Mouse (Mus musculus): ENCODE results near the gene Gdf11.

Gene Gdf11

DNA sequence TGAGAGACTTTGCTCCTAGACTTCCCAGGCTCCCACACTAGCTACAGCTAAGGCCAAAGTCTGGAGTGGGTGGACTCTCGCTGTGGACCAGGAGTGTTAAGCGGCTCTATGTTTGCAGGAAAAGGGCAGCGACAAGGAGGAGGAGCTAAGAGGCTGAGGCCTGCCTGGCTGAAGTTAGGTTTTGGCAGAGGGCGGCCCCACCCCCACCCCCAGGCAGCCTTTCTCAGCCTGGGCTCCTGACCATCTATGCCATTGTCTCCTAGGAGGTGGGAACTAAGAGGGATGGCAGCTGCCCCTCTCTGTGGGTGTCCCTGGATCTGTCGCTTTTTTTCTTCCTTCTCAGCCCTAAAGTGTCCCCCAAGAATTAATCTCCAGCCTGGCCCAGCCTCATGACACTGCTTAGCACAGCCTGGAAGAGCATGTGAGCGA, 27.7 kb upstream of the Gdf11 start:
- peak in 1 of 2 experiments; percentile 53 for DNase-seq

DNA sequence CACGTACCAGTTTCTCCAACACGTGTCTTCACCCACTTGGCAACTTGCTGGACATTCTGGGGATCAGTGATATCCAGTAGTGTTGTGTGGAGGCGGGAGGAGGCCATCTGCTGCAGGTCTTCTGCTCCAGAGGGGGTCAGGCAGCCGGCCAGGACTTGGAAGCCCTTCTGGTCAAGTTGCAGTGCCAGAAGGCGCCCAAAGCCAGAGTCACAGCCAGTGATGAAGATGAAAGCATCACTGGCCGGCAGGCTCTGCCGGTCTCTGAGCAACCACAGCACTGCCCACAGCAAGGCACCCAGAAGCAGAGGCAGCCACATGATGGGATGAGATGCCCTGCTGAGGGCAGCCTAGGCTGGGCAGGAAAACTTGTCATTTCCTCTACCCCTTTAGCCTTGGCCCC, 26.7 kb upstream of the Gdf11 start:
- DNase-seq, result peak in 1 of 2 experiments; percentile 64

DNA sequence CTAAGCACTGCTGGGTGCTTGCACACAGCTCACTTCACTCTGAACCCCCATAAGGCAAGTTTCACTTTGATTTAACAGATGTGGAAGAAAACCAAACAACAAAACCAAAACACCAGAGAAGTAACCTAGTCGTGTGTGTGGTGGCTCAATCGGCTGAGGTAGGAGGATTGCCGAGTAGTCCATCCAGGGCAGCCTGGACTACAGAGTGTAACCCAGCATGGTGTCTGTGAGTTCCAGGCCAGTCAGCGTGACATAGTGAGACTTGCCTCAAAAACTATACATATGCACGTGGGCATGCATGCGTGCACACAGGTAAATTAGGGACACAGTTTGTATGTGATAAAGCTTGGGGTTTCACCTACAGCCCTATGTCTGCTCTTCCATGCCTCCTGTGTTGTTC, 25.9 kb upstream of the Gdf11 start:
- DNase-seq, result no peak

DNA sequence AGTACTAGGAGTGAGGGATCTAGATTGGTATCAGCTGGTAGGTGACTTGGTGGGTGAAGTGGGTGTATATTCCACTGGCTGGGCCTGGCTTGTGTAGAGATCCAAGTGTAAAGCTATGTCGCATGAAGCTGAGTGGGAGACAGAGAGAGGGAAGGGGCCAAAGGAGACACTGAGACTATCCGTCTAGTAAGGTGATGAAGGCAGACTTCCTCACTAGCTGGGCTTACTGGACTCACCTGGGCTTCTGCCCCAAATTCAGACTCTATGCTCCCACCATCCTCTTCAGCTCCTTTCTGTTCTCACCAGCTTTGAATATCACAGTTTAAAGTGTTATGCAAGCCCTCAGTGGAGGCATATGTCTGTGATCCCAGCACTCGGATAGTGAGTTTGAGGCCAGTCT, 25.1 kb upstream of the Gdf11 start:
- DNase-seq, result no peak

DNA sequence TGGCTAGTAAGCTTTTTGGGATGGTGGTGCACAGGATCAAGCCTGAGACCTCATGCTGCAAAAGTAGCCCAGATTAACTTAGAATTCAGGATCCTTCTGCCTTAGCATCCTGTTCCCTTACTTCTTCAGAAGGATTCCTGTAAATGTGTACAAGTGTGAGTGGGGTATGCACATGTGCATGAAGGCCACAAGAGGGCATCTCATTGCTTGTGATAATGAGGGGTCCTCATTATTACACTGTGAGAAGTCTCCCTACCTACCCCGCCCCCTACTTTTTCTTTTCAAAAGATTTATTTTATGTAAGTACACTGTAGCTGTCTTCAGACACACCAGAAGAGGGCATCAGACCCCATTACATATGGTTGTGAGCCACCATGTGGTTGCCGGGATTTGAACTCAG, 24.0 kb upstream of the Gdf11 start:
- DNase-seq, result no peak

DNA sequence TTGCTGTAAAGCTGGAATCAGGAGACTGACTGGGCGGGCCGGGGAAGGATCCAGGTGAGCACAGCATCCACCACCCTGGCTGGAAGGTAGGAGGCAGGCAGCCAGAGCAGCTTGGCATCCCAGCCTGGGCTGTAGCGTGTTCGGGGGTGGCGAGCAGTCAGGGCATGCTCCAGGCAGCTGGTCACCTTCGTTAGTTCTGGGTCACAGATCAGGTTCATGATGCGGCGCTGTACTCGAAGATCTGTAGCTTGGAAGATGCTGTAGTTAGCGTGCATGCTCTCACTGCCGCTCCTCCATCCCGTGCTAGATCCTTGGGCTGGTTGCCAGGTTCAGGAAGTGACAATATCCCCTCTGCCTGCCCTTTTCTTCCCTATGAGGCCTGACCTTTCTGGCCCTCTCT, 22.2 kb upstream of the Gdf11 start:
- DNase-seq, result no peak

DNA sequence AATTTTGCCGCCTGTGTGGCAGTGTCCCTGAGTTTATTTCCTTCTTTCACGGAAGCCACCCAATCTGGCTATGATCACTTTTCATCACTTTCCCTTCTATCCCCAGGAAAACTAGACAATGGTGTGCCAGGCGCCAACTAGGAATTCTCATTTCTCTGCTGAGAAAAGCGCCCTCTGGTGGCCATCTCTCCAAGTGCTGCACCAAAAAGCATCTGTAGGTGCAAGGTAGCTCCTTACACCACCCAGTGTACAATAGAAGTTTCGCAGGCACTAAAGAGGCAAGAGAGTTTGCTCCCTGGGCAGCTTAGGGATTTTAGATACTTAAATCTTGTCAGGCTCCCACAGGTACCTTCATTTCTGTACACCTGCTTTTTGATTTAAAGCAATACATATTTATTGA, 21.7 kb upstream of the Gdf11 start:
- DNase-seq, result peak; percentile 85 to 92

DNA sequence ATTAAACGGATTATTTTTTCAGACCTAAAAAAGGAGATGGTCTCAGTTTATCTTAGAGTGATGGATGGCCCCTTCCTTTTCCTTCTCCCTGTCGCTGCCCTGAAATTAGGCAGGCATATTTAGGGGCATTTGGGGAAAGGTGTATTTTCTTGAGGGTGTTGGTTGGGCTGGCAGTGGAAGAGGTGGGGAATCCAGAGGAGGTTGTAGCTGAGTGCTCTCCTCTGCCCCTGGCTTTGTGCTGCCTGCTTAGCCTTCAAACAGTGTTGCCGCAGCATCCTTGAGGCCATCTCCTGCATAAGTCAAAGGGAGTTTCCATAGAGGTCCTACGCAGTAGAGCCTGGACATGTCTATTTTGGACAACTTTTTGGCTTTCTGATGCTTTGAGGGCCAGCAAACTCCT, 21.3 kb upstream of the Gdf11 start:
- no peak for DNase-seq

DNA sequence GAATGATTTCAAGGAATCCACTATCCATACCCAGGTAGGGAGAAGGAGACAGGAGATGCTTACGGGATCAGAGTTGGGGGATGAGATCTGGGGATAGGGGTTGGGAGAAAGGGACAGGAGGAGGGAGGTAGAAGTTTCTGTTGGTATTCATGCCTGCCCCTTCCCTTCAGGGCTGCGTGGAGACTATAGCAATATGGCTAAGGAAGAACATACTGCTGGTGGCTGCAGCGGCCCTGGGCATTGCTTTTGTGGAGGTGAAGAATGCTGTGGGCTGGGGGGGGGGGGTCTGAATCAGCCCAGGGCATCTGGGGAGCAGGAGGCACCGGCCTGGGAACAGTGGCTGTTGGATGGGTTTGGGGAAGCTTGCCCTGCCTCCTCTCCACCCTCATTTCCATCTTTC, 20.8 kb upstream of the Gdf11 start:
- no peak for DNase-seq

DNA sequence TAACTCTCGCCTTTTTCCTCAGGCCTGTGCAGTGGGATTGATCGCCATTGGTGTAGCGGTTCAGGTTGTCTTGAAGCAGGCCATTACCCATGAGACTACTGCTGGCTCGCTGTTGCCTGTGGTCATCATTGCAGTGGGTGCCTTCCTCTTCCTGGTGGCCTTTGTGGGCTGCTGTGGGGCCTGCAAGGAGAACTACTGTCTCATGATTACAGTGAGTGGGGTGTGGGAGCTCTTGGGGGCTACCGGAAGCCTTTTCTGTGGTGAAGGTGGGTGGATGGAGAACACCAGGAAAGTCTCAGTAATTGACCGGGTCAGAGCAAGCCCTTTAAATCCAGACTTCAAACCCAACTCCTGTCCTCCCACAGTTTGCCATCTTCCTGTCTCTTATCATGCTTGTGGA, 19.9 kb upstream of the Gdf11 start:
- DNase-seq, result no peak

DNA sequence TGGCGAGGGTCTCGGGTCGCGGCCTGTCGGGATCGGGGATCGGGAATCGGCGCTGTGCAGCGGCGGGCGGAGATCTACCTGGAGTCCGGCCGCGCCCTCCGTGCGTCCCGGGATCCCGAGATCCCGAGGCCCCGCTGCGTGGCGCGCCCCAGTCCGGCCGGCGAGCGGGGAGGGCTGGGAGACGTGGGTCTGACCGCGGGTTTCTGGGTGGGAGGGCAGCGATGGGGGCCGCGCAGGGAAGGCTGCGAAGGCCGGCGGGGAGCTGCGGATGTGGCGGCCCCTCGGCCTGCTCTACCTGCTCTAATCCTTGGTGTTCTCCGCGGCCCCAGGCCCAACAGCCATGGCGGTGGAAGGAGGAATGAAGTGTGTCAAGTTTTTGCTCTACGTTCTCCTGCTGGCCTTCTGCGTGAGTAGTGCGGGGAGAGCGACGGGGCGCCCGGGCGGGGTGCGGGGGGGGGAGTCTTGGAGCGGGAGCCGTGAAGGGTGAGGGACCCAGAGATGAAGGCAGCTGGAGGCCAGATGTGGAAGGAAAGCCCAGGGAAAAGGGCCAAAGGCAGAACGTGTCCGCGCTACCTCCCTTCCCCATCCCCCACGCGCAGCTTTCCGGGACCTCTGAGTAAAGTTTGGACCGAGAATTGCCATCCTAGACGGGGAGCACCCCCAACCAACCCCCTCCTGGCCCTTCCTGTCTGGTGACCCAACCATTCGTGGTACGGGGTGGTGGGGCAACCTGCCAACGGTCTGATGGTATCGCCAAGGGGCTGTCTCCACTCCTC, 18.7 kb upstream of the Gdf11 start:
- DNase-seq, result peak; percentile 55 to 71

DNA sequence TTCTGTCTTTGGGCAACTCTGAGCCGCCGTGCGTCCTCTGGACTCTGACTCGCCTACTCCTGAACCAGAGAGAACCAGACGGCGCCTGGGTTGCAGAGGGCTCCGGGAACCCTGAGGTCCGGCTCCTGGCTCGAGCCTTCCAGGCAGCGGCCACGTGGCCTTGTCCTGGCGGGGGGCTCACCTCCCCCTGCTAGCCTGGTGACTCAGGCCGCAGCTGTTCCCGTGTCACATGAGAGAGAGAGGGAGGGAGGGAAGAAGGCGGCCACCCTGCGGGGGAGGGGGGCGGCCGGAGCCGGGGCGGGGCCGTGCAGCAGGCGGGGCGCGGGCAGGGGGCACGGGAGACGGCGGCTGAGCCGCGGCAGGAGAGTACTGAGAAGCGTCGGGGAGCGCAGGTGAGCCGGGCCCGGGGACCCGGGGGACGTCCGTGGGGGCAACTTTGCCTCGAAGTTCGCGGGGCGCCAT, 18.1 kb upstream of the Gdf11 start:
- peak; percentile 86 to 94 for DNase-seq

DNA sequence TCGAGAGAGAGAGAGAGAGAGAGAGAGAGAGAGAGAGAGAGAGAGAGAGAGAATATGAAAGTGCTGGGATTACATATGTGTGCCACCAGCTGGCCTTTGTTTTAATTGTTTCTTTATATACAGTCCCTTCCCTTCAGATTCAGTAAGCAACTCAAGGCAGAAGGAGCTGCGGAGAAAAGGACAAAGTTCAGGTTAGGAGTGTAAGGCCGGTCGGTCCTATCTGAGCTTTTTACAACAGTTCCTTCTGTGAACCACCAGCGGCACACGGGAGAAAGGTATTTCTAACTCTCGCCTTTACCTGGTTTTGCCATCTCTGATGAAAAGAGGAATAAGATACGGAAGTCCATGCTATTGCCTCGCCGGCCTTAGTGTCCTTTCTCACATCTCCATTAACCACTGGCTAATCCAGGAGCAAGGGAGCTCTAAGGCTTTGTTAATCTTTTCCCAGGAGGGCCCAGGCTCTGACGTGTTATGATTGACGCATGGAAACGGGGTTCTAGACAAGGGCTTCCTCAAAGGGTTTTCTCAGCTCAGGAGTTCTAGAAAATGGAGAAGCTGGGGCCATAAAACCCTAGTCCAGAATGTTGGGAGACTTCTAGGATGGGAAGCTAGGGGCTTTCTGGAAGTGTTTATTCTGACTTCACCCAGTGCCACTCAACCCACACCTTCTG, 17.4 kb upstream of the Gdf11 start:
- DNase-seq, result no peak

DNA sequence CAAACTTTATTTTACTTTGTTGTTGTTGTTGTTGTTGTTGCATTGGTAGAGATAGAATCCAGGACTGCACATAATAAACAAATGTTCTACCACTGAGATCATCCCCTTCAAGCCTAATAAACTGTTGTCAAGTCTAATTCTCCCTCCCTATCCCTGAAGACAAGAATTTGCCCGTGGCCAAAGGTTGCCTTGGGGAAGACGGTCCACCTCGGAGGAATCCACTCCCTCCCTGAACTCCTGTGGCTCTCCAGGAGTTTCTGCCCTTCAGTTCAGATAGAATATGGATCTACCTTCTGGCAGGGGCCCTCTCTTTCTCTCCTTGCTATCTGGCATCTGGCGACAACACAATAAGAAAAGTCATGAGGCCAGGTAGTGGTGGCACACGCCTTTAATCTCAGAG, 13.3 kb upstream of the Gdf11 start:
- DNase-seq, result no peak

DNA sequence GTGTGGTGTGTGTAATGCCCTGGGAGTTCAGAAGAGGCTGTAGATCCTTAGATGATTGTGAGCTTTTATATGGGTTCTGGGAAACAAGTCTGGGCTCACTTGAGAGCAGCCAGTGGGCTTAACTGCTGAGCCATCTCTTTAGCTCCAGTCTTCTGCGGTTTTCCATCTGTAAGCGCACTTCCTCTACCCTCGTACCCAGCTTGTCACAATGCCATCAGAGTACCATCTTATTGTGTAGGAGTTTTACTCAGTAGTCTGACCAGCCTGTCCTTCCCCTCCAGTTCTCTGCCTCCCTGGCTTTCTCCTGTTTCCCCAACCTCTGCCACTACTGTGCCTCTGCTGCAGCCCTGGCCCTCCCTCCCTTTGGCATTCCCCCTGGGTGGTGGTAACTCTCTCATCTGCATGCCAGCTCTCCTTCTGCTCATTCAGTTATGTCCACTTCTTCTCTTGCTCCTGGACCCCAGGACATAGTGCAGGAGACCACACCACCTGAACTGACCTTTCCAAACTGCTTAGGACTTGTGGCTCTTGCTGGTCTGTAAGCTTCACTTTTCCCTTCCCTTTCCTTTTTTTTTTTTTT, 11.0 kb upstream of the Gdf11 start:
- DNase-seq, result no peak

DNA sequence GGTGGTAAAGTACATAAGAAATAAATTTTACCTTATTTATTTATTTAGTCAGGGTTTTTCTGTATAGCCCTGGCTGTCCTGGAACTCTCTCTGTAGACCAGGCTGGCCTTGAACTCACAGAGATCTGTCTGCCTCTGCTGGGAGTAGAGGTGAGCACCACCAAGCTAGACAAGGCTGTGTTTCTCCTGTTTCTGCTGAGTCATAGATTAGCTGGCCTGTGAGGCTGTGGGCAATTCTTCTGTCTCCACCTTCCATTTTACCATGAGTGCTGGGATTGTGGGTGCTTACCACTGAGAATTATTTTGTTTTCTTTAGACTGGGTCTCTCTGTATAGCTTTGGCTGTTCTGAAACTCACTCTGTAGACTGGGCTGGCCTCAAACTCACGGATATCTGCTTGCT, 9.9 kb upstream of the Gdf11 start:
- no peak for DNase-seq

DNA sequence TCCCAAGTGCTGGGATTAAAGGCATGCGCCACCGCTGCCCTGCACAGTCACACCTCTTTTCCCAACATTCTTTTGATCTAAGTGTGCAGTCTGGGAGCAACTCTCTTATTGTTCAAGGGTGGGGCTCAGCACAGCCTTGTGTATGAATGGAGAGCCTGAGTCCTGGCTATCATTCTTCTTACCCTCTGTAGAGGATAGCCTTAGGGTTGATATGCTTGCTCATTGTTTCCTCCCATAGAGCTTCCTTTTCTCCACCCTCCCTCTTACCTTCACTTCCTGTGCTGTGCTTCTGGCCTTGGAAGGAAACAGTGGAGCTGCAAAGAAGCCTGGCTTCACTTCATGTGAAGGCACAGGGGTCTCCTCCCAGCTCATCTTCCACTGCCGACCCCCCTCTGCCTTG, 9.2 kb upstream of the Gdf11 start, which contains the start of gene Cd63:
Cd63 (plus strand) TSS at position 292 of the 400 bp plus-strand sequence.
- no peak for DNase-seq

DNA sequence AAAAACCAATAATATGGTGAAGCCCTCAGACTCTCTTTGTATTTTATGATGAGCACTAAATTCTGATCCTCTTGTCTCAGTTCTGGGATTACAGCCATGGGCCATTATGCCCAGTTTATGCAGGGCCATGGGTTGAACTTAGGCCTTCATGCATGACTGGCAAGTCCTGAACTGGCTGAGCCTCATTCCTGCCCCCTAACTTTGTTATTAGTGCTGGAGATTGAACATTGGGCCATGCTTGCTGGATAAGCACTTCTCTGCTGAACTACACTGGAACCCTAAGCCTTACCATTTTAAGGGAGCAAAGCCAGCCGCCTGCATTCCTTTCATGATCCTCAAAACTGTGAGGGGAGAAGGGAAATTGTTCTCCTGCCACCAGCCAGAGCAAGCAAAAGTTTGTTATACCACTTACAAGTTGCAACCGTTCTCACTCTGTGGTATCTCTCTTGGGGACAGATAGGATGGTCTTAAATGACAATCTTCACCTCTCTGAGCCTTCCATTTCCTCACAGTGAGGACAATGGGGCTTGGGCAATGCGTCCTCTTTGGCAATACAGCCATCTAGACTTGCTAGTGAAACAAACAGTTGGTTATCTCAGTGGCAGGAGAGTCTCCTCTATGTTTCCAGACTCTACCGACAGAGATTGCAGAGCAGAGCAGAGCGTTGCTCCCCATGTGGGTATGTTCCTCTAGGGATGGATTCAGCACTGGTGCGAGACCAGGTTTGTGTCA, 8.4 kb upstream of the Gdf11 start:
- DNase-seq, result no peak

DNA sequence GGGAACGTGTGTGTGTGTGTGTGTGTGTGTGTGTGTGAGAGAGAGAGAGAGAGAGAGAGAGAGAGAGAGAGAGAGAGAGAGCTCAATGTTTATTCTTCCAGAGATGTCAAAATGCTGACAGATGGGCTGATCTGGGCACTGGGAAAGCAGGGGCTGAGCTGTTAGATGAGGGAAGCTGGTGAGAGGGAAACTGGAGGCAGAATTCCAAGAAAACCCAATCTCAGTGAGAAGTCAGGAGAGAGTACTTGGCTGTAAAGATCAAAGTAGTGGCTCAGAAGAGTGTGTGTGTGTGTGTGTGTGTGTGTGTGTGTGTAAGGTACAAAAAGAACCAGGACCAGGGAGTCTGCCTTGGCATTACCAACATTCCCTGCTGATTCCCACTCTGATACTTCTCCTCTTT, 6.0 kb upstream of the Gdf11 start:
- DNase-seq, result no peak

DNA sequence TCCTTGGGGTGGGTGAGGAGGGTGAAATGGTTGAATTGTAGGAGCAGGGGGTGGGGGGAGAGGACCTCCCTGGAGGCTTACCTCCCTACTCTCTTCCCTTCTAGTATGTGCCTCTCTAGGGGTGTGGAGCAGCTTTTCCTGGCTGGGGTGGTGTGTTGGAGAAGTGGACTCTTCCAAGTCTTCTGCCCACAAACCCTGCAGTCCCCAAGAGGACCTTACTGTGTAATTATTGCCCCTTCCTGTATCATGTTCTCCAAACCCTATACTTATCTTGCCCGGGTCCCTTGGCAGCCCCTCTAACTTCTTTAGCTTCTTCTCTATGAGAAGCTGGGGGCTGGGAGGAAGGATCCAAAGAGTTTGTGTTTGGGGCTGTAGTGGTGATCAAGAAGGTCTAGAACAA, 5.3 kb upstream of the Gdf11 start:
- DNase-seq, result no peak

DNA sequence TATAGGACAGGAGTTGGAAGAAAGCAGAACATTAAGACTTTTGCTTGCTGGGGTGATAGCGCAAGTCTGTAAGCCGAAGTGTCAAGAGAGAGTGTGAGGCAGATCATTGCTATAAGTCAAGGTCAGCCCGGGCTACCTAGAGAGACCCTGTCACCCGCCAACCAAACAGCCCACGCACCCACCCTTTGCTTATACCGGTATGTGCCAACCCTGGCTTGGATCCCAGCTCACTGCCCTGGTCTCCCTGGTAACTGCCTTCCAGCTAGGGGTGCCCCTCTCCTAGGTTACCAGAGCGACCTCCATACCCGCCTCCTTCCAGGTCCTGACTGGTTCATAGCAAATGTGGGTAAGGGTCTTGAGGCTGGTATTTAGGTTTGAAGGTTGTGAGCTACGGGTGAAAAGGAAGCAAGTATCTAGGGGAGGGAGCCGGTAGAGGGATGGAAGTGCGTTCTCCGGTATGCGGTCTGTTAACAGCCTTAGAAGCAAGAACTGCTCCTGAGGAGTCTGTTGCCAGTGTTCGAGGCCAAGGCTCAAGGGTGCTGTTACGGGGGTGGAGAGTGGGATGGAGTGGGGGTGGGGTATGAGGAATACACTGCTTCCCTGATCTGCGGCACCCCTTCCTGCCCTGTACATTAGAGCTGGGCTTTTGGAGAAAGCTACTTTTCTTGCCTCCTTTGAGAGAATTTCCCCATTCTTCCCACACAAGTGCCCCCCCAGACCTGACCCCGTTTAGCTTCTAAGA, 4.6 kb upstream of the Gdf11 start:
- DNase-seq, result peak in 1 of 2 experiments; percentile 44

DNA sequence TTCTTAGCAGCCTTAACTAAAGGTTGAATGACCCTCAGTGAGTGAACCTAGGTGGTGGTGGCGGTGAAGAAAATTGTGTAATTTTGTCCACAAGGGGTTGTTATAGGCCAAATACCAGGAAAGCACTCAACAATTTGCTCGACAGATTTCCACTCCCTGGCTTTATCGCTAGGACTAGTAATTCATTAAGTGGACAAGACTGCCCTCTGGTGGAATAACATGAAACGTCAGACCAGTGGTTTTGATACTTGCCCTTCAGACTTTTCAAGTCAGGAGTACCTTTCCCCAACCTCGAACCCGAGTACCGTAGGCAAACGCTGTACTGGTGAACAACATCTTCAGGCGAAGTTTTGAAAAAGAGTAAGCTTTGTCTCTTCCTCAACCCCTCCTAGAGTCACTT, 3.9 kb upstream of the Gdf11 start:
- DNase-seq, result peak in 1 of 2 experiments; percentile 84

DNA sequence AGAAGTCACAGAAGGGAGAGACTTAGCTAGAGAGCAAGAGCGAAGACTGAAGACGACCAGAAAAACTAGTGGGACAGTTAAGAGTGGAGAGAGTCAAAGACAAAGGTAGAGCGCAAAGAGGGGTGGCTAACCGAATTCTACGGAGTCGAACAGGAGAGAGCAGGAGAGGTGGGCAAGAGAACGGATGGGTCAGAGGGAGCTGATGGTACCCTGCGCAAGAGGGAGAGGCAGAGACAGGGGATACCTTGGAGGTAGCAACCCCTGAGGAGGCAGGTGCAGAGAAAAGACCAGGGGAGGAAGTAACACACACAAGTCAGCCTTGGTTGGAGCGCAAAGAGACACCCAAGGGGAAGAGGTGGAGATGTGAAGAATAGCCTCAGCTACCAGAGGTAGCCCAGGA, 728 bp upstream of the Gdf11 start:
- no peak for DNase-seq

All from lung, postnatal 4 days (tissue).